Mouse (Mus musculus): ENCODE data around the gene Gbx1. TPM values are rescaled to one million over a fixed set of nuclear protein-coding genes. Genes with fewer than 3 reads are reported as not detected.
A peak's percentile ranks its signal among the peaks of the same experiment; 100 is the strongest.

The Gbx1 gene
- polyA plus RNA-seq, 1 experiment: not detected

GRCm38 (mm10) chr5:24470600-24470999, 56.4 kb downstream of the Gbx1 start:
- no peak overlapping the region for H3K27ac ChIP-seq (ENCODE audit: insufficient read depth, low read depth, low read length)
- WGBS: 9% methylated on average over 5 of the region's 5 CpGs
- H3K4me1 ChIP-seq (ENCODE audit: control insufficient read depth, insufficient read depth, insufficient read length, low read length): peaks cover 16% of the 10 kb centered on the region

GRCm38 (mm10) chr5:24466762-24467161, 60.2 kb downstream of the Gbx1 start:
- Histone ChIP-seq H3K27me3 (ENCODE audit: control insufficient read depth, insufficient read depth, low read length) (no peaks in the 10 kb centered on the region), H3K27ac (ENCODE audit: insufficient read depth, low read depth, low read length) (no peak overlapping the region), H3K4me3 (ENCODE audit: low read depth, low read length) (no peak overlapping the region), H3K36me3 (ENCODE audit: control insufficient read depth, insufficient read depth, low read length) (no peaks in the 10 kb centered on the region), H3K4me1 (ENCODE audit: control insufficient read depth, insufficient read depth, insufficient read length, low read length) (no peaks in the 10 kb centered on the region)
- no peak for TF ChIP-seq CTCF (IDR thresholded peaks at IDR 0.05; ENCODE audit: extremely low read depth, insufficient read length, insufficient replicate concordance, low read depth, low read length)
- TF ChIP-seq POLR2A (IDR thresholded peaks at IDR 0.05; ENCODE audit: low read depth, low read length): no peak
- WGBS: 83% methylated on average over 12 of the region's 12 CpGs

More at GRCm38 (mm10) chr5:24470600-24470999, 56.4 kb downstream of the Gbx1 start:
- H3K27me3 ChIP-seq (ENCODE audit: control insufficient read depth, insufficient read depth, low read length): no peaks in the 10 kb centered on the region
- no peak overlapping the region for H3K4me3 ChIP-seq (ENCODE audit: low read depth, low read length)
- TF ChIP-seq CTCF (IDR thresholded peaks at IDR 0.05; ENCODE audit: extremely low read depth, insufficient read length, insufficient replicate concordance, low read depth, low read length): peak; percentile 94
- TF ChIP-seq POLR2A (IDR thresholded peaks at IDR 0.05; ENCODE audit: low read depth, low read length): no peak
- H3K36me3 ChIP-seq (ENCODE audit: control insufficient read depth, insufficient read depth, low read length): no peaks in the 10 kb centered on the region

GRCm38 (mm10) chr5:24455613-24456012, 71.4 kb downstream of the Gbx1 start:
- no peak overlapping the region for H3K27ac ChIP-seq (ENCODE audit: insufficient read depth, low read depth, low read length)
- H3K4me1 ChIP-seq (ENCODE audit: control insufficient read depth, insufficient read depth, insufficient read length, low read length): peaks cover 11% of the 10 kb centered on the region
- no peaks in the 10 kb centered on the region for H3K27me3 ChIP-seq (ENCODE audit: control insufficient read depth, insufficient read depth, low read length)
- no peaks in the 10 kb centered on the region for H3K36me3 ChIP-seq (ENCODE audit: control insufficient read depth, insufficient read depth, low read length)
- H3K4me3 ChIP-seq (ENCODE audit: low read depth, low read length): no peak overlapping the region
- 77% methylated on average over 7 of the region's 7 CpGs for WGBS
- TF ChIP-seq CTCF (IDR thresholded peaks at IDR 0.05; ENCODE audit: extremely low read depth, insufficient read length, insufficient replicate concordance, low read depth, low read length): no peak
- no peak for TF ChIP-seq POLR2A (IDR thresholded peaks at IDR 0.05; ENCODE audit: low read depth, low read length)

- Histone ChIP-seq H3K27me3 (ENCODE audit: control insufficient read depth, insufficient read depth, low read length) (no peaks in the 10 kb centered on the region), H3K27ac (ENCODE audit: insufficient read depth, low read depth, low read length) (no peak overlapping the region), H3K4me3 (ENCODE audit: low read depth, low read length) (no peak overlapping the region), H3K4me1 (ENCODE audit: control insufficient read depth, insufficient read depth, insufficient read length, low read length) (peaks cover 11% of the 10 kb centered on the region), H3K36me3 (ENCODE audit: control insufficient read depth, insufficient read depth, low read length) (no peaks in the 10 kb centered on the region)
- WGBS: 80% methylated on average over 3 of the region's 3 CpGs
- TF ChIP-seq CTCF (IDR thresholded peaks at IDR 0.05; ENCODE audit: extremely low read depth, insufficient read length, insufficient replicate concordance, low read depth, low read length) (no peak), POLR2A (IDR thresholded peaks at IDR 0.05; ENCODE audit: low read depth, low read length) (no peak)
Measured at GRCm38 (mm10) chr5:24455076-24455475, 71.9 kb downstream of the Gbx1 start.

GRCm38 (mm10) chr5:24453985-24454303, 73.1 kb downstream of the Gbx1 start:
- H3K27me3 ChIP-seq (ENCODE audit: control insufficient read depth, insufficient read depth, low read length): no peaks in the 10 kb centered on the region
- peaks cover 11% of the 10 kb centered on the region for H3K4me1 ChIP-seq (ENCODE audit: control insufficient read depth, insufficient read depth, insufficient read length, low read length)
- TF ChIP-seq POLR2A (IDR thresholded peaks at IDR 0.05; ENCODE audit: low read depth, low read length) (no peak), CTCF (IDR thresholded peaks at IDR 0.05; ENCODE audit: extremely low read depth, insufficient read length, insufficient replicate concordance, low read depth, low read length) (no peak)
- H3K36me3 ChIP-seq (ENCODE audit: control insufficient read depth, insufficient read depth, low read length): no peaks in the 10 kb centered on the region
- no peak overlapping the region for H3K4me3 ChIP-seq (ENCODE audit: low read depth, low read length)
- 41% methylated on average over 2 of the region's 2 CpGs for WGBS
- no peak overlapping the region for H3K27ac ChIP-seq (ENCODE audit: insufficient read depth, low read depth, low read length)

DNA sequence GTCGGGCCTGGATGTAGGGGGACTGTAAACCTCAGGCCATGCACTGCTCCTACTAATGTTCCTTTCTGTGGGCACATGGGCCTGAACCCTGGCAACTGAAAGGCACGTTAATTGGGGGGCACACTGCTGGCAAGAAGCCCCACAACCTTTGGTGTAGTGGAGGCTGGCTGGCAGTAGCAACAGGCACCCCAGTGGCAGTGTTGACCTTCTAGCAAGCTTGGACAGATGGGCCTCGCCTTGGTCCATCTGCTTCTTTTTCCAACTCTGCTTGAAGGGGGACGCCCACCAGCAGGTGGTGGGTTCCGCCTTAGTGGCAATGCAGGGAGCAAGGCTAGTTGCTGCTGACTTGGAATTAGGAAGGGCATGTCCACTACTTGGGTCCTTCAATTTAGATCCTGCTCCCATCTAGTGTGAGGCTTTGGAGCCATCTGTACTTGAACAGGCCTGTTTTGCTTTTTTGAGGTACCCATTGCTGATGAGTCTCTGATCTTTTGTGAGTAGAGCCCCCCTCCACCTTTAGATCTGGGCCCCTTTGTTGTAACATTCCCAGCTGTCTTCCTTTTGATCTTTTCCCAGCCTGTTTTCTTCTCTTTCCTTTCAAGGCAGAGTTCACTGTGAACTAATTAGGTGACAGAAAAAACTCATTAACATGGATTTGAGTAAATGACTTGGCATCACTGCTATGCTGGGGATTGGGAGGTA, 73.6 kb downstream of the Gbx1 start:
- no peak overlapping the region for H3K27ac ChIP-seq (ENCODE audit: insufficient read depth, low read depth, low read length)
- no peak for TF ChIP-seq POLR2A (IDR thresholded peaks at IDR 0.05; ENCODE audit: low read depth, low read length)
- no peak for TF ChIP-seq CTCF (IDR thresholded peaks at IDR 0.05; ENCODE audit: extremely low read depth, insufficient read length, insufficient replicate concordance, low read depth, low read length)
- H3K4me1 ChIP-seq (ENCODE audit: control insufficient read depth, insufficient read depth, insufficient read length, low read length): peaks cover 11% of the 10 kb centered on the region
- WGBS: 33% methylated on average over 5 of the region's 5 CpGs
- H3K36me3 ChIP-seq (ENCODE audit: control insufficient read depth, insufficient read depth, low read length): no peaks in the 10 kb centered on the region
- peak overlapping the region; percentile 92 for H3K4me3 ChIP-seq (ENCODE audit: low read depth, low read length)
- H3K27me3 ChIP-seq (ENCODE audit: control insufficient read depth, insufficient read depth, low read length): no peaks in the 10 kb centered on the region

Other genes with a start within 250 kb of the Gbx1 start
- 21.9 and 26.3 TPM in 2 replicates for gene Kcnh2, start 175.6 kb downstream of the Gbx1 start, polyA plus RNA-seq (2012; rRNA removed)
- gene Nos3, start 162.4 kb downstream of the Gbx1 start, polyA plus RNA-seq (2012; rRNA removed): 2.8 and 4.0 TPM in 2 replicates
- gene Atg9b, start 135.1 kb downstream of the Gbx1 start, polyA plus RNA-seq (2012; rRNA removed): 0.43 and 1.9 TPM in 2 replicates
- gene Abcb8, start 133.5 kb downstream of the Gbx1 start, polyA plus RNA-seq (2012; rRNA removed): 53.2 and 83.7 TPM in 2 replicates
- gene Asic3, start 113.8 kb downstream of the Gbx1 start, polyA plus RNA-seq (2012; rRNA removed): 0.58 and 1.9 TPM in 2 replicates
- 34.0 and 64.7 TPM in 2 replicates for gene Cdk5, start 103.7 kb downstream of the Gbx1 start, polyA plus RNA-seq (2012; rRNA removed)
- gene Slc4a2, start 103.4 kb downstream of the Gbx1 start, polyA plus RNA-seq (2012; rRNA removed): 51.4 and 90.6 TPM in 2 replicates
- gene Fastk, start 81.9 kb downstream of the Gbx1 start, polyA plus RNA-seq (2012; rRNA removed): 159 and 230 TPM in 2 replicates
- 51.7 and 135 TPM in 2 replicates for gene Tmub1, start 79.3 kb downstream of the Gbx1 start, polyA plus RNA-seq (2012; rRNA removed)
- gene Agap3, start 75.0 kb downstream of the Gbx1 start, polyA plus RNA-seq (2012; rRNA removed): 31.4 and 59.4 TPM in 2 replicates
- gene Asb10, start 13.8 kb upstream of the Gbx1 start, polyA plus RNA-seq (2012; rRNA removed): 0.42 and 0.47 TPM in 2 replicates
- gene 4931409K22Rik, start 29.6 kb upstream of the Gbx1 start, polyA plus RNA-seq (2012; rRNA removed): not detected in 2 replicates
- 20.4 and 32.3 TPM in 2 replicates for gene Abcf2, start 50.3 kb upstream of the Gbx1 start, polyA plus RNA-seq (2012; rRNA removed)
- gene Chpf2, start 59.5 kb upstream of the Gbx1 start, polyA plus RNA-seq (2012; rRNA removed): 19.9 and 25.7 TPM in 2 replicates
- gene Smarcd3, start 97.2 kb upstream of the Gbx1 start, polyA plus RNA-seq (2012; rRNA removed): 8.5 and 9.0 TPM in 2 replicates
- gene Nub1, start 158.3 kb upstream of the Gbx1 start, polyA plus RNA-seq (2012; rRNA removed): 15.4 and 44.1 TPM in 2 replicates
- gene Wdr86, start 203.5 kb upstream of the Gbx1 start, polyA plus RNA-seq (2012; rRNA removed): 1.3 and 2.5 TPM in 2 replicates
- 0.37 TPM in 1 of 2 replicates, not detected in the other for gene Crygn, start 230.8 kb upstream of the Gbx1 start, polyA plus RNA-seq (2012; rRNA removed)